Mouse (Mus musculus): Measurements from ENCODE around the gene Pard3.

DNA sequence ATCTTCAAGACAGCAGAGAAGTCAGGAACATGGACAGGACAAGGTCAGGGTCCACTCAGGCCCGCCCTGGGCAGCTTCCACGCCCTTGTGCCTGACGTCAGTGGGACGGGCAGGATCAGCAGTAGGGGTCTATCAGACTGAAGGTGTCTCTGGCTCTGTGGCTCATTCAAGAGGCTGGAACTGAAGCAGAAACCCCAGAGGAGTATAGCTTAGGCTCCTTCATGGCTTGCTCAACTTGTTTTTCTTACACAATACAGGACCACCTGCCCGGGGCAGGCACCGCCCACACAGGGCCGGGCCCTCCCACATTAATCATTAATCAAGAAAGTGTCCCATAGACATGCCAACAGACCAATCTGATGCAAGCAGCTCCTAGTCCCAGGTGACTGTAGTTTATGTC, 12.8 kb downstream of the Pard3 start:
- TF ChIP-seq EP300 (IDR thresholded peaks at IDR 0.05; ENCODE audit: low read depth) (no peak), CTCF (IDR thresholded peaks at IDR 0.05; ENCODE audit: low read depth) (no peak)
